Mouse (Mus musculus) CH12.LX (cell line): ENCODE results near the gene Ggt5. TPM values are rescaled to one million over a fixed set of nuclear protein-coding genes. Genes with fewer than 3 reads are reported as not detected.

Experiments used
- DNase-seq: peaks from one replicate; pipeline ENCODE4 v3.0.0-alpha.2; 2013; ENCODE audit errors: extremely low read depth
- H3K27ac ChIP-seq: 2 replicates; pipeline ENCODE4 v1.5.1; 2012; ENCODE audit warnings: low read depth, mild to moderate bottlenecking, control low read depth, moderate library complexity; ENCODE audit not compliant: insufficient read depth
- H3K27me3 ChIP-seq: replicated peaks from 2 replicates; pipeline ENCODE3; 2012; ENCODE audit warnings: inconsistent platforms
- H3K36me3 ChIP-seq, 2 experiments: replicated peaks in 1 of 2; 2 replicates each; pipeline versions ENCODE3 to v1.6.1; 2012; ENCODE audit warnings: inconsistent platforms in 1 of 2, low read length in 1 of 2, mild to moderate bottlenecking in 1 of 2, mixed read lengths in 1 of 2, moderate library complexity in 1 of 2; ENCODE audit not compliant: control insufficient read depth in 1 of 2, insufficient read depth in 1 of 2
- H3K4me1 ChIP-seq, 2 experiments: 2 replicates each; pipeline ENCODE4 v1.6.1; 2012; ENCODE audit warnings: inconsistent platforms in 1 of 2, moderate library complexity in 1 of 2; ENCODE audit not compliant: insufficient read depth in 2 of 2, control insufficient read depth in 1 of 2
- H3K4me2 ChIP-seq: 2 replicates; pipeline ENCODE4 v1.6.1; 2012; ENCODE audit warnings: low read depth, mild to moderate bottlenecking, control low read depth; ENCODE audit not compliant: poor library complexity, insufficient read depth, severe bottlenecking
- H3K4me3 ChIP-seq, 3 experiments: fragments of 150-350 bp in 1 of 3; sonication (generic) in 1 of 3; replicated peaks in 1 of 3; 2 replicates each; pipeline versions ENCODE3 to v1.5.1; 2011 to 2012; ENCODE audit warnings: low read depth in 2 of 3, low read length in 2 of 3, mild to moderate bottlenecking in 2 of 3, moderate library complexity in 2 of 3, control low read depth in 1 of 3, improper control_type of control experiment in 1 of 3, inconsistent platforms in 1 of 3, mixed read lengths in 1 of 3; ENCODE audit not compliant: poor library complexity in 1 of 3
- H3K79me2 ChIP-seq: replicated peaks from 2 replicates; pipeline ENCODE4 v1.6.1; 2012; ENCODE audit warnings: mild to moderate bottlenecking, moderate library complexity; ENCODE audit not compliant: control insufficient read depth, poor library complexity, insufficient read depth, severe bottlenecking; ENCODE audit errors: extremely low read depth
- H3K9ac ChIP-seq: 2 replicates; pipeline ENCODE4 v1.6.1; 2012; ENCODE audit warnings: low read depth, mild to moderate bottlenecking, control low read depth, moderate library complexity; ENCODE audit not compliant: insufficient read depth
- H3K9me3 ChIP-seq: replicated peaks from 2 replicates; pipeline ENCODE3; 2012; ENCODE audit warnings: low read length, inconsistent platforms, mixed read lengths
- BHLHE40 ChIP-seq: IDR thresholded peaks from 2 replicates; pipeline ENCODE4 v1.6.1; 2011; ENCODE audit warnings: mild to moderate bottlenecking, low read depth, low read length, improper control_type of control experiment
- CHD1 ChIP-seq: IDR thresholded peaks from 2 replicates; pipeline ENCODE4 v1.6.1; 2012; ENCODE audit warnings: low read depth, low read length, improper control_type of control experiment, inconsistent platforms
- CHD2 ChIP-seq: IDR thresholded peaks from 2 replicates; pipeline ENCODE4 v1.6.1; 2011; ENCODE audit warnings: low read length, improper control_type of control experiment
- E2F4 ChIP-seq: IDR thresholded peaks from 2 replicates; pipeline ENCODE4 v1.6.1; 2011; ENCODE audit warnings: low read depth, low read length, improper control_type of control experiment; ENCODE audit not compliant: insufficient replicate concordance
- ELF1 ChIP-seq: IDR thresholded peaks from 2 replicates; pipeline ENCODE4 v1.6.1; 2014; ENCODE audit warnings: low read depth, mild to moderate bottlenecking, inconsistent platforms, low read length, improper control_type of control experiment
- EP300 ChIP-seq: IDR thresholded peaks from 2 replicates; pipeline ENCODE4 v1.6.1; 2011; ENCODE audit warnings: low read length, improper control_type of control experiment
- HCFC1 ChIP-seq: IDR thresholded peaks from 2 replicates; pipeline ENCODE4 v1.6.1; 2012; ENCODE audit warnings: low read depth, mild to moderate bottlenecking, inconsistent platforms, low read length, improper control_type of control experiment
- JUN ChIP-seq: IDR thresholded peaks from 2 replicates; pipeline ENCODE4 v1.6.1; 2011; ENCODE audit warnings: low read depth, mild to moderate bottlenecking, low read length, improper control_type of control experiment, moderate library complexity; ENCODE audit not compliant: insufficient read depth
- KAT2A ChIP-seq: IDR thresholded peaks from 2 replicates; pipeline ENCODE4 v1.6.1; 2012; ENCODE audit warnings: low read length, improper control_type of control experiment, inconsistent platforms; ENCODE audit not compliant: insufficient replicate concordance
- MAX ChIP-seq: IDR thresholded peaks from 2 replicates; pipeline ENCODE4 v1.6.1; 2011; ENCODE audit warnings: low read length, improper control_type of control experiment
- MYC ChIP-seq: IDR thresholded peaks from 2 replicates; pipeline ENCODE4 v1.6.1; 2011; ENCODE audit warnings: low read depth, mild to moderate bottlenecking, improper control_type of control experiment, low read length
- POLR2A ChIP-seq: IDR thresholded peaks from 2 replicates; pipeline ENCODE4 v1.6.1; 2011; ENCODE audit warnings: low read depth, mild to moderate bottlenecking, improper control_type of control experiment, low read length
- POLR2AphosphoS2 ChIP-seq: IDR thresholded peaks from 2 replicates; pipeline ENCODE4 v1.6.1; 2011; ENCODE audit warnings: low read depth, low read length, improper control_type of control experiment
- RAD21 ChIP-seq: IDR thresholded peaks from 2 replicates; pipeline ENCODE4 v1.6.1; 2011; ENCODE audit warnings: low read depth, mild to moderate bottlenecking, low read length, improper control_type of control experiment, moderate library complexity
- SIN3A ChIP-seq: IDR thresholded peaks from 2 replicates; pipeline ENCODE4 v1.6.1; 2012; ENCODE audit warnings: low read length, improper control_type of control experiment, inconsistent platforms
- TBP ChIP-seq: conservative IDR thresholded peaks from 2 replicates; pipeline ENCODE4 v1.6.1; 2011; ENCODE audit warnings: low read depth, low read length, improper control_type of control experiment
- TCF12 ChIP-seq: IDR thresholded peaks from 2 replicates; pipeline ENCODE4 v1.6.1; 2014; ENCODE audit warnings: low read depth, mild to moderate bottlenecking, inconsistent platforms, low read length, improper control_type of control experiment
- USF1 ChIP-seq: IDR thresholded peaks from 2 replicates; pipeline ENCODE4 v1.6.1; 2014; ENCODE audit warnings: low read depth, mild to moderate bottlenecking, inconsistent platforms, low read length, improper control_type of control experiment
- ZC3H11A ChIP-seq: IDR thresholded peaks from 2 replicates; pipeline ENCODE4 v1.6.1; 2012; ENCODE audit warnings: low read depth, mild to moderate bottlenecking, inconsistent platforms, low read length, improper control_type of control experiment
- ZKSCAN1 ChIP-seq: IDR thresholded peaks from 2 replicates; pipeline ENCODE4 v1.6.1; 2012; ENCODE audit warnings: low read depth, inconsistent platforms, low read length, improper control_type of control experiment, borderline replicate concordance
- ZNF384 ChIP-seq: IDR thresholded peaks from 2 replicates; pipeline ENCODE4 v1.6.1; 2012; ENCODE audit warnings: low read depth, low read length, improper control_type of control experiment, inconsistent platforms
- dilution Hi-C: fragments of 300-500 bp; cut with MboI; formaldehyde crosslinking; loops from 2 replicates; pipeline ENCODE4 v1.14.3; 2020; ENCODE audit warnings: low sequenced_read_pairs; ENCODE audit not compliant: extremely low pct_unique_long_range_greater_than_20kb, extremely low pct_ligation_motif_present
- in situ Hi-C: fragments of 300-500 bp; cut with MboI; formaldehyde crosslinking; loops from 3 replicates; pipeline ENCODE4 v1.14.3; 2019; ENCODE audit warnings: low sequenced_read_pairs, low pct_ligation_motif_present, low pct_unique_long_range_greater_than_20kb, mixed read lengths
- polyA plus RNA-seq: library from polyadenylated mRNA; unstranded; fragments of >175 nt; gene quantifications from 2 replicates; pipeline ENCODE4 v1.2.1, GENCODE M21; 2012; ENCODE audit warnings: low read depth; ENCODE audit not compliant: insufficient read length
- total RNA-seq, 2 experiments: library from RNA; depleted of rRNA; stranded (reverse); fragments of 300-350 nt in 1 of 2; fragments of >200 nt in 1 of 2; gene quantifications; 2 replicates each; pipeline ENCODE4 v1.2.3; 2012 to 2014

Gene Ggt5
- total and polyA plus RNA-seq, 3 experiments = not detected

GRCm38 (mm10) chr10:75661876-75662275 lies 72.7 kb downstream of the Ggt5 start:
- Histone ChIP-seq H3K27ac (no peak overlapping the region), H3K4me3 (no peak overlapping the region), H3K9ac (no peak overlapping the region), H3K36me3 (peaks cover 69 to 93% of the 10 kb centered on the region in 2 experiments), H3K79me2 (no peaks in the 10 kb centered on the region; the same call in 1 of the 2 replicates), H3K4me2 (no peak overlapping the region), H3K9me3 (no peaks in the 10 kb centered on the region), H3K27me3 (no peaks in the 10 kb centered on the region), H3K4me1 (peaks cover 7 to 24% of the 10 kb centered on the region in 2 experiments)
- in situ Hi-C loops = no loop called here
- no peak for DNase-seq
- TF ChIP-seq KAT2A (no peak), TBP (no peak), HCFC1 (no peak), SIN3A (no peak), POLR2A (no peak), TCF12 (no peak), CHD2 (no peak), MYC (no peak), ZNF384 (no peak), RAD21 (no peak), BHLHE40 (no peak), MAX (no peak), JUN (no peak), CHD1 (no peak), USF1 (no peak), EP300 (no peak), ELF1 (no peak), ZC3H11A (no peak)
- dilution Hi-C loops = no loop called here

- Histone ChIP-seq H3K9me3 (no peaks in the 10 kb centered on the region), H3K79me2 (no peaks in the 10 kb centered on the region; the same call in 1 of the 2 replicates), H3K27ac (no peak overlapping the region), H3K4me1 (peaks cover 10 to 29% of the 10 kb centered on the region in 2 experiments), H3K4me2 (no peak overlapping the region), H3K27me3 (no peaks in the 10 kb centered on the region), H3K36me3 (peaks cover 62 to 86% of the 10 kb centered on the region in 2 experiments), H3K9ac (no peak overlapping the region), H3K4me3 (no peak overlapping the region)
- TF ChIP-seq ELF1 (no peak), E2F4 (no peak), POLR2AphosphoS2 (no peak), RAD21 (no peak), CHD1 (no peak), ZKSCAN1 (no peak)
- no peak for DNase-seq
- dilution Hi-C loops (no loop called here), in situ Hi-C loops (no loop called here)
Observed at GRCm38 (mm10) chr10:75662575-75662974, 73.4 kb downstream of the Ggt5 start.
